Mouse (Mus musculus) duodenum, adult 2 months (tissue): ENCODE results near the gene Olfm2. TPM values are rescaled to one million over a fixed set of nuclear protein-coding genes. Genes with fewer than 3 reads are reported as not detected.

Experiments used
- polyA plus RNA-seq: library from polyadenylated mRNA; depleted of rRNA; stranded (reverse); fragments of >200 nt; gene quantifications from 2 replicates; pipeline ENCODE4 v1.2.3, GENCODE M21; 2012; ENCODE audit warnings: low replicate concordance; rRNA removed

The Olfm2 gene
- 2.0 and 2.1 TPM in 2 replicates for polyA plus RNA-seq

GRCm38 (mm10) chr9:20746017-20746660, at the start of gene Olfm2:
Olfm2 (minus strand) TSS chr9:20746349.

DNA sequence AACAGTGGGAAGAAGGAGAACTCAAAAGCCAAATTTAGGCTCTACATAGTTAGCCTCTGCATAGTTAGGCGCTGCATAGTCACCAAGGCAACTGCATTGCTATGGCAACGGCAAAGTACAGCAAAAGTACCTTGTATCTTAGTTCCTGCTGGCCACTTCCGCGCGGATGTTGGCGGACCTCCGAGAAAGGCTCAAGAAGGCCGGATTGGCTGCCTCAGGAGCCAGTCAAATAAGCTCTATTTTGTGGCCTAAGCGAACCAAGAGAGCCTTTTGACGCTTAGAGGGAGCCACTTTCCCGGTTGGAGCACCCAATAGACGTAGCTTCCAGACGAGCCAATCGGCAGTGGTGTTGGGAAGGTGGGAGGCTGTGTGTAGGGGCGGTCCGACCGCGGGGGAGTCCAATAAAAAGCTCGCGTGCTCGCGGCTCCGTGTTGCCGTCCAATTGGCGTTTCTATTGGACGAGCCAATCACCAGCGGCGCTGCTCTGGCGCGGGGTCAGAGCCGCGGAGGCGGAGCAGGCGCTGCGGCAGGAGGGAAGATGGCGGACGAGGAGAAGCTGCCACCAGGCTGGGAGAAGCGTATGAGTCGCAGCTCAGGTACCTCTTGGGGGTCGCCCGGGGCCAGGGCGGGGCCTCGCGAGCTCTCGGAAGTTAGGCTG, 94.4 kb downstream of the Olfm2 start, which contains the start of gene Pin1:
Pin1 (plus strand) TSS at position 494 of the 658 bp plus-strand sequence.

DNA sequence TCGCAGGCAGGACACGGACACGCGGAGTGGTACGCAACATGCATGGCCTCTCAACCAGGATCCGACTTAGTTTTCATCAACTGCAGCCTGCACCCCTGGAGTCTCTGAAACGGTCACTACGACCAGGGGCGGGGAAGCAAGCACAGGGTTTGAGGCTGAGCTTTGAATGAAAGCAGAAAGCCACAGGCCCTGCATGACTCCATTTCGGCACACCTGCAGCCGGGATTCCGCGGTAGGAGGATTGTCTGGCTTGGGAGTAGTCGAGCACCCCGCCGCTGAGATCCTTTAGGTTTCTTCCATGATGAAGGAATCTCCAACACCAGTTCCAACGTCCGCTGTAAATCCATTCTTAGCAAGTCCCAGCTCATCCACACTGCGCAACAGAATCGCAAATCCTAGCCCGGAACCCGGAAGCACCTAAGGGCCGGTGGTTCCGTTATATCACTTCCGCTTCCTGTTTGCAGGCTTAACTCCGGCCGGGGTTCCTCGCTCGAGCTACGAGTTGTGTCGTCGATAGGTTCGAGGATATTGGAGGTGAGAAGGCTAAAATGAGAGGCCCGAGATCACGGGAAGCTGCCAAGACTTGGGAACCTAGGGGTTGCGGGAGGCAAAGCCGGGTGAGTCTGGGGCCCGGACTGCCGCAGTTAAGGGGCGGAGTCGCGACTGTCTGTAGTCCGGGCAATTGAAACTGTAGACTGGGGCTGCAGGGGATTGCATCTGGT, 101.6 kb downstream of the Olfm2 start, which contains the start of gene Fbxl12:
Fbxl12 (minus strand) TSS at position 408 of the 722 bp plus-strand sequence.

DNA sequence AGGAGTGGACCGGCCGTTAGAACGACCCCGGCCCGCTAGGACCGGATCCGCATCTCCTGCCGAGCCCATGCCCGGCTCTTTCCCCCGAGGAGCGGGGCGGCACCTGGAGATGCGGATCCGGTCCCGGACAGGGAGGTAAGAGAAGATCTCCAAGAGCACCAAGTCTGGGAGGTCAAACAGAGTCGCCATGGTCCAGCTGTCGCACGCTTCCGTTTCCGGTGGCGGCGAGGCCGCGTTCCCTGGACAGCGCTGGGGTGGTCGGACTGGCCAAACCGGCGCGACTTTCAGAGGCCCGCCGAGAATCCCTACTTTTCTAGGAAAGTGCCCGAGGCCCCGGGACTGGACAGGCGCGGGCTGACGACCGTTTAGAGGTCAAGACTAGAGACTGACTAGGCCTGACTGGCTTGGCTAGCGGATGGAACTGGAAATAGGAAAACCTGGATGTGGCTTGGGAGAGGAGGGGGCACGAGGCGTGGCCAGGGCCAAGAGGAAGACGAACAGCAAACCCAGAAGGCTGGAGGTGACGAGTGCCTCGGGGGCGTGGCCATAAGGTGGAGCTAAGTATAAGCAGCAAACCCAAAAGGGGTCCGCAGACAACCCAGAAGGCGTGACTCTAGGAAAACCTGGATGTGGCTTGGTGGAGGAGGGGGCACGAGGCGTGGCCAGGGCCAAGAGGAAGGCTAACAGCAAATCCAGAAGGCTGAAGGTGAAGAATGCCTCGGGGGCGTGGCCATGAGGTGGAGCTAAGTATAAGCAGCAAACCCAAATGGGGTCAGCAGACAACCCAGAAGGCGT, 103.9 kb downstream of the Olfm2 start, which contains the start of gene Ubl5:
Ubl5 (plus strand) TSS at position 778 of the 795 bp plus-strand sequence.

Other genes with a start within 250 kb of the Olfm2 start
- 0.19 and 0.79 TPM in 2 replicates for gene Zfp266, start 224.9 kb downstream of the Olfm2 start, polyA plus RNA-seq
- gene Zfp846, start 165.1 kb downstream of the Olfm2 start, polyA plus RNA-seq = 0.37 and 1.0 TPM in 2 replicates
- 133 and 188 TPM in 2 replicates for gene Ubl5, start 103.5 kb downstream of the Olfm2 start, polyA plus RNA-seq
- 36.8 and 39.1 TPM in 2 replicates for gene Fbxl12, start 101.6 kb downstream of the Olfm2 start, polyA plus RNA-seq
- gene Pin1, start 94.3 kb downstream of the Olfm2 start, polyA plus RNA-seq = 8.2 and 14.4 TPM in 2 replicates
- gene Col5a3, start 68.7 kb upstream of the Olfm2 start, polyA plus RNA-seq = 3.6 and 4.2 TPM in 2 replicates
- not detected in 2 replicates for gene Rdh8, start 72.2 kb upstream of the Olfm2 start, polyA plus RNA-seq
- 30.5 and 45.4 TPM in 2 replicates for gene A230050P20Rik, start 122.3 kb upstream of the Olfm2 start, polyA plus RNA-seq
- gene Angptl6, start 133.4 kb upstream of the Olfm2 start, polyA plus RNA-seq = 5.3 and 7.1 TPM in 2 replicates
- gene Ppan, start 141.8 kb upstream of the Olfm2 start, polyA plus RNA-seq = 42.0 and 95.8 TPM in 2 replicates
- gene Eif3g, start 152.3 kb upstream of the Olfm2 start, polyA plus RNA-seq = 85.5 and 104 TPM in 2 replicates
- 18.2 and 20.2 TPM in 2 replicates for gene Dnmt1, start 213.5 kb upstream of the Olfm2 start, polyA plus RNA-seq
- gene S1pr2, start 230.4 kb upstream of the Olfm2 start, polyA plus RNA-seq = 1.6 and 2.6 TPM in 2 replicates